Mouse (Mus musculus) CD4-positive, CD25-positive, alpha-beta regulatory T cell, adult 2 months (primary cell): ENCODE results near the gene Col4a1.

Experiments used
- DNase-seq: peaks from one replicate; pipeline ENCODE4 v3.0.0-alpha.2; 2012; ENCODE audit warnings: low read depth, low spot score

Gene Col4a1

GRCm38 (mm10) chr8:11327722-11328417 is 15.2 kb upstream of the Col4a1 start:
- DNase-seq, result no peak

GRCm38 (mm10) chr8:11327298-11327697 is 14.7 kb upstream of the Col4a1 start:
- DNase-seq, result no peak

DNA sequence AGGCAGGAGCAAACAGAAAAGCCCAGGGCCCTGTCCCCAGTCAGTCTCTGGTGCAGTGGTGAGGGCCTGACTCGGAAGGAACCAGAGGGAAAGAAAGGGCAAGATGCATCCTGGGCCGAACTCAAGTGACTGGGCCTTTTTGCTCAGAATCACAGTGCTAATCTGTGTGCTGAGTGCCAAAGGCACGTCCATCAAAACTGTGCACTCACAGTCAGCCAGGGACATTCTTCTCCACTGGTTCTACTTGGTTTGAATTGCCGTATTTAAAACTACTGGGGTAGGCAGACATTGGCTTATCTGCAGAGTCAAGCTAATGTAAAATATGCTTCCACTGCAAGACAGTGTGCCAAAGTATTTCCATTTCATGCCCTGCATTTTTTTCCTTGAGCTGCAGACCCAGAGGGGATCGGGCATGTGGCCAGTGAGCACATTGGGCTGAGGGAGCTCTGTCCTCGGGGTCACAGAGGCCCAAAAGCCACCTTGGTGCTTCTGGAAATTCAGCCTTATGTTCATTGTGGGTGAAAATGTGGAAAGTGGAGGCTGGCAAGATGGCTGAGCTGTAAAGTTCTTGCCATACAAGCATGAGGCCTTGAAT is 12.3 kb upstream of the Col4a1 start:
- no peak for DNase-seq

GRCm38 (mm10) chr8:11323681-11324080 is 11.1 kb upstream of the Col4a1 start:
- no peak for DNase-seq

GRCm38 (mm10) chr8:11322724-11323585 is 10.3 kb upstream of the Col4a1 start:
- no peak for DNase-seq

GRCm38 (mm10) chr8:11321841-11322240 is 9.2 kb upstream of the Col4a1 start:
- no peak for DNase-seq

GRCm38 (mm10) chr8:11319405-11319804 is 6.8 kb upstream of the Col4a1 start:
- DNase-seq, result no peak

GRCm38 (mm10) chr8:11316118-11316517 is 3.5 kb upstream of the Col4a1 start:
- no peak for DNase-seq

GRCm38 (mm10) chr8:11315179-11315943 is 2.7 kb upstream of the Col4a1 start:
- DNase-seq, result no peak

- no peak for DNase-seq
These were observed 2.0 kb upstream of the Col4a1 start for GRCm38 (mm10) chr8:11314613-11315012.

DNA sequence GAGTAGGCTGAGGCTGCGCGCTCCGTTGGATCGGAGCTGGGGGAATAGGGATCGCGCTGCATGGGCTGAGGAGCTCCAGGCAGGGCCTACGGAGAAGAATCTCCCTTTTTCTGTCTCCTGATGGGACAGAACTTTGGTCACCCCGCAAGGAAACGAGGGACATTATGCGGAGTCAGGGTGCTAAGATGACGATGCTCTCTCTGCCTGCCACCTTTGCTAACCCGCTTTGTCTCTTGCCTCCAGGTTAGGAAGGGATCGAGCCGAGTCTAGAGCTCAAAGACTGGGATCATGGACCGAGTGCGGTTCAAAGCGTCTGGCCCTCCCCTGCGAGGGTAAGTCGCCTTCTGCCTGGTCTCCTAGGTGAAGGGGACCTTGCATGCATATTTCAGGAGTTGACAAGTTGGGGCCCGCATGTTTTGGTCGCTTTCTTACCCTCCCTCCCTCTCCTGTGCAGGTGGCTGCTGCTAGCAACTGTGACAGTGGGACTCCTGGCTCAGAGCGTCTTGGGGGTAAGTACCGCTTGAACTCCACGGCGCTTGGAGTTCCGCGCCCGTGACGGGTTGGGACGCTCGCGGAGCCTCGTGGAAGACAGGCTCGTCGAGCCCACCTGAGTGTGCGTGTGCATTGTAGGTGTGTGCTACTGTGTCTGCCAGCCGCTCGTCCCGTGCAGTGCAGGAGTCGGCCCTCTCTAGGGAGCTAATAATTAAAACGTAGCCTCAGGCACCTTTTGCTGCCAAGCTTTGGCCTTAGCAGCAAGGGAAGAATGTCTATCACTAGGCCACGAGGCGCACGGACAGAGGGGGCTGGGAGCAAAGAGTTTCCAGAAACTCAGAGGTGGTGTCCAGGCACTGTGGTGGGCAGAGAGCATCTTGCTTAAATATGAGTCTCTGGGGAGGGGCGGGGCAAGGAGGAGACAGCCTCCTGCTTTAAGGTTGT is 818 bp upstream of the Col4a1 start:
- DNase-seq, result no peak

GRCm38 (mm10) chr8:11311681-11312348 is 811 bp downstream of the Col4a1 start:
- DNase-seq, result no peak

DNA sequence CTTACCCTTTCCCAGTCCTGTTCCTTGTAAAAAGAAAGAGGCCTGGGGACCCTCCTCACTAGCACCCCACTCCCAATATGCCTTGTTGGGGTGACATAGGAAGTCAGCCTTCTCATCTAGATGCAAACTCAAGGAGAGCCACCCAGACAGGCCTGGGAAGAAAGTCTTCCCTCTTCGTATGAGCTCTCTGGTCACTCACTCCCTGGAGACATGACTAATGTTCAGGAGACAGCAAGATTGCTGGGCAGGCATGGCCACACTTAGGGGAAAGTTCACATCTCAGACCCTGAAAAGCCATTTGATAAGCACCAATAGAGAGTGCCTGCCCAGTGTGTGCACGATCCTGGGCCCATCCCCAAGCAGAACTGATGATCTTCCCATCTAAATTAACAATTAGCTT is 2.6 kb downstream of the Col4a1 start:
- no peak for DNase-seq

DNA sequence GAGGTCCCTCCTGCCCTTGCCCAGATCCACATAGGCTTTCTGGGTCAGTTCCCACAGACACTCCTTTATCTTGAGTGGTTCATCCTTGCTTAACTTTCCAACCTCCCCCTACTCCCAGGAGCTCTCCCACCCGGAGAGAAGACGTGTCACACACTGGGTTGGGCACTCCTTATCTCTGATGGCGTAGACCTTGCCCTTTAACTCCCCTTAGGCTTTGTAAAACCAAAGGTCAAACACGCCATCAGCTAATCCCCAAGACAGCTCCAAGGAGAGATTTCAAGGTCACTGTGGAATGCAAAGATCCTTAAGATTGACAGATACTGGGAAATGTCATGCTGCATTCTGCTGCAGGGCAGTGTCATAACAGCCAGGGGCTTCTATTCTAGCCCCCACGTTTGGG is 3.4 kb downstream of the Col4a1 start:
- no peak for DNase-seq

DNA sequence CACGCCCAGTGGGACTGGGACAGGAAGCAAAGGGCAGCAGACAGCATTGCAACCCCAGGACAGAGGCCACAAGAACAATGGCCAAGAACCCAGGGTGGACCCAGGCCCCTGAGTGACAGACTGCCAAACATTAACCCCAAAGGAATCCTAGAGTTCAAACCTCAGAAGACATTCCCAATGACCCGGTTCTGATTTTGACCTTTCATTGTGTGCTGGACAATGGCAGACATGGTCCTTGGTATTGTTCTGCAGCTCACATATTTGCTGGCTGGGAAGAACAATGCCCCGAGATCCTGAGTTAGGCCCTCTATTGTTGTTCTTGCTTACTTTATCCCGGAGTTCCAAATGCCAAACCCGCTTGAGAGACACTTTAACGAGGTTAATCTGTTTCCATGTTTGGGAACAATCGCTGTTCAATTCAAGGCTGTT is 4.0 kb downstream of the Col4a1 start:
- no peak for DNase-seq

DNA sequence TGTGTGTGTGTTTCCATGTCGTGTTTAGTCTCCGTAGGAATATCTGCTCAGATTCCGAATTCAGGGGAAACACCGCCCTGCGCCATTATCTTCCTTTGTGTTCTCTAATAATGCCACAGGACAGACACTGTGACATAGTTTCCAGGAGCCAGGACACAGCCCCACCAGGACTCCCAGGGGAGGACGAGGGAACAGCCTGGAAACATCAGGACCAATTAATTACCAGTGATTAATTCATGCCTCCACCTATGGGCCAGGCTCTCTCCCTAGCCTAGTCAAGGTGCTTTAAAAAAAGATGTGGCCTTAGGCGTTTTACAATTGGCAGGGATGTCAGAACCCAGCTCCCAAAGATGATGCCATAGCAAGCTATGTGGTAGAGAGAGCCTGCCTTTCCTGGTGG is 5.2 kb downstream of the Col4a1 start:
- DNase-seq, result no peak

DNA sequence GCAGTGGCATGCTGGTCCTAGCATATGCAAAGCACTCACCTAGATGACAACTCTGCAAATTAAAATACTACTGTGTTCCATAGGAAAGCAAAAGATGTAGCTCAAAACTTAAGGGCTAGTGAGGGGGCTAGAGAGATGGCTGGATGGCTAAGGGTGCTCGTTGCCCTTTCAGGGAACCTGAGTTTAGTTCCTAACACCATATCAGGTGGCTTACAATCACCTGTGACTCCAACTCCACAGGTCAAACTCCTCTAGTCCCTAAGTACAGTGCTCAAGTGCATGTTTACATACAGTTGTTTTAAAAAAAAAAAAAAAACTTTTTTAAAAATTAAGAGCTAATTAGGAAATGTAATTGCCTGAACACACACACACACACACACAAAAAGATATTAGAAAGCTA is 7.1 kb downstream of the Col4a1 start:
- no peak for DNase-seq

DNA sequence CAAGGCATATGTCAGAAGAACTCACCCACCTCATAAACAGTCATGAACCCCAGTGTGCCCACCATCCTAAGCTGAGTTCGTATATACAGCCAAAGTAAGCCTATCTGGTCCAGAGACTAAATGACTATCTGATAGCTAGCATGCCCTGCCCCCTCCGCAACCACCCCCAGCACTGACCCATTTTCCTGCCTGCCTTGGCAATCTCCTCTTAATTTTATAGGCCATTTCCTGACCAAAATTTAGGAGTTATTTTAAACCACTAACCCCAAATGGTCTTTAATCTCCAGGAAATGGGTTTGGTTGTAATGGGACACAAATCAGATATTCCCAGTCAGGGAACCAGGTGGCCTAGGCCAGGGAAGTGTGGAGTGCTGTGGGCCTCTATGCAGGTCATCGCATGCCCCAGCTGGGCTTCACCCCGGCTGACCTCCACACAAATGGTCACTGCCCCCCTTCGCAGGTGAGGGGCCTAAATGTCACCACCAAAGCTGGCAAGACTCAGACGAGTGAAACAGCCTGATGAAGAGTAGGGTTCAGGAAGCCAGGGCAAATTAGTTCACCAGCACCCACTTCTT is 8.5 kb downstream of the Col4a1 start:
- DNase-seq, result no peak

GRCm38 (mm10) chr8:11300436-11300835 is 12.2 kb downstream of the Col4a1 start:
- no peak for DNase-seq

- DNase-seq, result no peak
These were observed 13.4 kb downstream of the Col4a1 start for GRCm38 (mm10) chr8:11299317-11299602.
